Mouse (Mus musculus): ENCODE data around the gene Olfr186. TPM values are rescaled to one million over a fixed set of nuclear protein-coding genes. Genes with fewer than 3 reads are reported as not detected.
"Not testable (repeated sequence)": the region's sequence is repeated elsewhere in the genome, so short reads cannot be mapped to it uniquely, and the experiment has no call there.

Gene Olfr186
- not detected in 2 replicates for polyA plus RNA-seq (2016; fragmentation: Nextera tagmentation; extraction: Ambion mirVana)

GRCm38 (mm10) chr16:59030191-59030590, at the start of gene Olfr186:
Gene Olfr186 (minus strand): TSS chr16:59030291.
- Histone ChIP-seq H3K4me3 (no peak within 1 kb of the TSS), H3K27me3 (replicated peaks) (no peaks in the 10 kb centered on the region), H3K4me2 (replicated peaks) (no peak within 1 kb of the TSS), H3K27ac (no peak within 1 kb of the TSS), H3K4me1 (no peaks in the 10 kb centered on the region), H3K9ac (no peak within 1 kb of the TSS), H3K36me3 (no peaks in the 10 kb centered on the region), H3K9me3 (no peaks in the 10 kb centered on the region)
- ATAC-seq (ENCODE audit: low FRiP score, low read depth), result no peak
- 90% methylated on average over 4 of the region's 4 CpGs for WGBS

GRCm38 (mm10) chr16:59077905-59078304, 47.8 kb upstream of the Olfr186 start, which contains the start of gene Olfr190:
Gene Olfr190 (minus strand): TSS chr16:59078005.
- H3K9me3 ChIP-seq, result no peaks in the 10 kb centered on the region
- no peak within 1 kb of the TSS for H3K9ac ChIP-seq
- no peak within 1 kb of the TSS for H3K4me2 ChIP-seq (replicated peaks)
- no peaks in the 10 kb centered on the region for H3K36me3 ChIP-seq
- no peaks in the 10 kb centered on the region for H3K27me3 ChIP-seq (replicated peaks)
- H3K4me3 ChIP-seq, result no peak within 1 kb of the TSS
- H3K4me1 ChIP-seq, result no peaks in the 10 kb centered on the region
- no peak for ATAC-seq (ENCODE audit: low FRiP score, low read depth)
- 89% methylated on average over 5 of the region's 5 CpGs for WGBS
- H3K27ac ChIP-seq, result no peak within 1 kb of the TSS

- Histone ChIP-seq H3K9me3 (no peaks in the 10 kb centered on the region), H3K9ac (no peak overlapping the region), H3K4me3 (no peak overlapping the region), H3K4me2 (replicated peaks) (no peak overlapping the region), H3K4me1 (no peaks in the 10 kb centered on the region), H3K36me3 (no peaks in the 10 kb centered on the region), H3K27me3 (replicated peaks) (no peaks in the 10 kb centered on the region), H3K27ac (no peak overlapping the region)
- ATAC-seq (ENCODE audit: low FRiP score, low read depth), result no peak
- WGBS, result 89% methylated on average over 1 of the region's 1 CpGs
Observed at GRCm38 (mm10) chr16:59073520-59073919, 43.4 kb upstream of the Olfr186 start.

- no peaks in the 10 kb centered on the region for H3K27me3 ChIP-seq (replicated peaks)
- H3K9me3 ChIP-seq, result no peaks in the 10 kb centered on the region
- no peak overlapping the region for H3K27ac ChIP-seq
- no peaks in the 10 kb centered on the region for H3K4me1 ChIP-seq
- H3K4me3 ChIP-seq, result no peak overlapping the region
- no peak overlapping the region for H3K4me2 ChIP-seq (replicated peaks)
- H3K9ac ChIP-seq, result no peak overlapping the region
- no peak for ATAC-seq (ENCODE audit: low FRiP score, low read depth)
- no peaks in the 10 kb centered on the region for H3K36me3 ChIP-seq
Observed at GRCm38 (mm10) chr16:59071755-59072154, 41.7 kb upstream of the Olfr186 start.

- H3K9ac ChIP-seq; ATAC-seq (ENCODE audit: low FRiP score, low read depth); H3K27ac ChIP-seq; H3K4me2 ChIP-seq (replicated peaks); H3K4me1 ChIP-seq; H3K4me3 ChIP-seq; H3K9me3 ChIP-seq; H3K36me3 ChIP-seq; H3K27me3 ChIP-seq (replicated peaks): not testable (repeated sequence)
- WGBS, result 79% methylated on average over 3 of the region's 3 CpGs
Observed at GRCm38 (mm10) chr16:59062411-59062810, 32.3 kb upstream of the Olfr186 start.

GRCm38 (mm10) chr16:59049286-59049685, 19.2 kb upstream of the Olfr186 start:
- H3K4me3 ChIP-seq; H3K9me3 ChIP-seq; H3K4me1 ChIP-seq; H3K27ac ChIP-seq; H3K9ac ChIP-seq; H3K27me3 ChIP-seq (replicated peaks); H3K36me3 ChIP-seq; H3K4me2 ChIP-seq (replicated peaks); ATAC-seq (ENCODE audit: low FRiP score, low read depth): not testable (repeated sequence)
- WGBS, result 94% methylated on average over 2 of the region's 2 CpGs

- WGBS, result 82% methylated on average over 1 of the region's 1 CpGs
- ATAC-seq (ENCODE audit: low FRiP score, low read depth), result no peak
- Histone ChIP-seq H3K9ac (no peak overlapping the region), H3K36me3 (no peaks in the 10 kb centered on the region), H3K27me3 (replicated peaks) (no peaks in the 10 kb centered on the region), H3K4me3 (no peak overlapping the region), H3K9me3 (no peaks in the 10 kb centered on the region), H3K27ac (no peak overlapping the region), H3K4me1 (no peaks in the 10 kb centered on the region), H3K4me2 (replicated peaks) (no peak overlapping the region)
Observed at GRCm38 (mm10) chr16:59048860-59049259, 18.8 kb upstream of the Olfr186 start.

- Histone ChIP-seq H3K4me3 (no peak overlapping the region), H3K4me1 (no peaks in the 10 kb centered on the region), H3K27ac (no peak overlapping the region), H3K36me3 (no peaks in the 10 kb centered on the region), H3K9me3 (no peaks in the 10 kb centered on the region), H3K9ac (no peak overlapping the region), H3K4me2 (replicated peaks) (no peak overlapping the region), H3K27me3 (replicated peaks) (no peaks in the 10 kb centered on the region)
- WGBS, result 75% methylated on average over 4 of the region's 4 CpGs
- ATAC-seq (ENCODE audit: low FRiP score, low read depth), result no peak
Observed at GRCm38 (mm10) chr16:59047579-59047978, 17.5 kb upstream of the Olfr186 start.

- H3K4me3 ChIP-seq, result no peak overlapping the region
- no peaks in the 10 kb centered on the region for H3K27me3 ChIP-seq (replicated peaks)
- no peaks in the 10 kb centered on the region for H3K9me3 ChIP-seq
- no peak overlapping the region for H3K9ac ChIP-seq
- no peak overlapping the region for H3K4me2 ChIP-seq (replicated peaks)
- 84% methylated on average over 3 of the region's 3 CpGs for WGBS
- no peaks in the 10 kb centered on the region for H3K36me3 ChIP-seq
- H3K27ac ChIP-seq, result no peak overlapping the region
- H3K4me1 ChIP-seq, result no peaks in the 10 kb centered on the region
- no peak for ATAC-seq (ENCODE audit: low FRiP score, low read depth)
Observed at GRCm38 (mm10) chr16:59045835-59046234, 15.7 kb upstream of the Olfr186 start.

GRCm38 (mm10) chr16:59039710-59040109, 9.6 kb upstream of the Olfr186 start, which contains the start of gene Olfr187:
Gene Olfr187 (minus strand): TSS chr16:59039767.
- no peaks in the 10 kb centered on the region for H3K4me1 ChIP-seq
- no peaks in the 10 kb centered on the region for H3K36me3 ChIP-seq
- no peak within 1 kb of the TSS for H3K9ac ChIP-seq
- H3K27ac ChIP-seq, result no peak within 1 kb of the TSS
- no peak within 1 kb of the TSS for H3K4me2 ChIP-seq (replicated peaks)
- no peaks in the 10 kb centered on the region for H3K27me3 ChIP-seq (replicated peaks)
- no peak for ATAC-seq (ENCODE audit: low FRiP score, low read depth)
- H3K9me3 ChIP-seq, result no peaks in the 10 kb centered on the region
- 92% methylated on average over 7 of the region's 7 CpGs for WGBS
- no peak within 1 kb of the TSS for H3K4me3 ChIP-seq

GRCm38 (mm10) chr16:59013357-59014018, 16.6 kb downstream of the Olfr186 start:
- Histone ChIP-seq H3K9ac (no peak overlapping the region), H3K36me3 (no peaks in the 10 kb centered on the region)
- WGBS, result 74% methylated on average over 2 of the region's 2 CpGs

GRCm38 (mm10) chr16:59007146-59007545, 22.9 kb downstream of the Olfr186 start:
- Histone ChIP-seq H3K4me2 (replicated peaks) (no peak overlapping the region), H3K9ac (no peak overlapping the region), H3K27me3 (replicated peaks) (no peaks in the 10 kb centered on the region), H3K9me3 (no peaks in the 10 kb centered on the region), H3K27ac (no peak overlapping the region), H3K4me3 (no peak overlapping the region), H3K4me1 (no peaks in the 10 kb centered on the region), H3K36me3 (no peaks in the 10 kb centered on the region)
- no peak for ATAC-seq (ENCODE audit: low FRiP score, low read depth)

More at GRCm38 (mm10) chr16:59013357-59014018, 16.6 kb downstream of the Olfr186 start:
- Histone ChIP-seq H3K4me3 (no peak overlapping the region), H3K4me1 (no peaks in the 10 kb centered on the region), H3K9me3 (no peaks in the 10 kb centered on the region), H3K27ac (no peak overlapping the region), H3K27me3 (replicated peaks) (no peaks in the 10 kb centered on the region), H3K4me2 (replicated peaks) (no peak overlapping the region)
- ATAC-seq (ENCODE audit: low FRiP score, low read depth), result no peak

- Histone ChIP-seq H3K4me3 (no peak within 1 kb of the TSS), H3K9ac (no peak within 1 kb of the TSS)
Observed at GRCm38 (mm10) chr16:58995057-58995456, 35.0 kb downstream of the Olfr186 start, which contains the start of gene Olfr183. Gene Olfr183 (plus strand): TSS chr16:58995357.

More at GRCm38 (mm10) chr16:58995057-58995456, 35.0 kb downstream of the Olfr186 start, which contains the start of gene Olfr183:
- Histone ChIP-seq H3K36me3 (no peaks in the 10 kb centered on the region), H3K4me2 (replicated peaks) (no peak within 1 kb of the TSS), H3K9me3 (no peaks in the 10 kb centered on the region), H3K27ac (no peak within 1 kb of the TSS), H3K27me3 (replicated peaks) (no peaks in the 10 kb centered on the region), H3K4me1 (no peaks in the 10 kb centered on the region)
- no peak for ATAC-seq (ENCODE audit: low FRiP score, low read depth)
- WGBS, result 85% methylated on average over 2 of the region's 2 CpGs

Measured in neural tube, embryonic 12.5 days (tissue).